Mouse (Mus musculus): ENCODE data around the gene Poln.

Poln gene

DNA sequence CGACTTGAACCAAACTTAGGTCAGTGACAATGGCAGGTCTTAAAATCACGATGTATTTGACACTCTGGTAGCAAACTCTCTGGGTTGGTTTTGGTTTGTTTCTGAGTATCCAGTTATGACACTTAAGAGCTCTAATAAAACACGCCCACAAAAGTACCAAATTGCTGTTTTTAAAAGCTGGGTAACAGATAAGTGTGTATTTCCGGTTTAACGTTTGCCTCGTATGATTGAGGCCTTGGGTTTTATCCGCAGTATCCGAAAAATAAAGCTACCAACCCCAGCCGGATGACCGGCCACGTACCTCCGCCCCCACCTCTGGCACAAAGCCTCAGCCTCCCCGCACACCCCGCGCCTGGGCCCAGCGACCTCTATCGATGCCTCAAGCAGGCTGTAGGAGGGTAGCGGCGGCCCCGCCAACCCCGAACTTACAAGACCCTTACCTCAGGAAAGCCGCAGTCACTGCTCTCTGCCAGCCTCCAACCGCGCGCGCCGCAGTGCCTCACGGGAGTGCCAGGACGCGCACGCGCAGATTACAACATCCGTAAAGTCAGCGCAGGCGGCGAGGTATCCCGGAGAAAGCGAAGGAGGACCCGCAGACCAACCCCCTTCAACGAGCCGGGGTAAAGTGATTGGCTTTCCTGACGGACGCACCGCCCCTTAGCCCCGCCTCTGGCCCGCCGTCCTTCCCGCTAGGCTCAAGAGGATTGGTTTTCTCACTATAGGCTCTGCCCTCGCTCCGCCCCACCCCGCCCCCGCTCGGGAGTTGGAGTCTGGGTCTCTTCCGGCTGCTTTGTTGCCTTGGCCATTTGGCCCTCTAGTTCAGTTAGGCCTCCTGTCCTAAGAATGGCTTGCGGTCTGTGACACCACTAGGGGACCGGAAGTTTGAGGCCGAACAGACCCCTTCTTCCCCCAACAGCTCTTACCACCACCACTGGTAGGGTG is at the start of gene Poln, which contains the start of gene Haus3:
Gene Poln, minus strand, starts transcription at position 499 of the 942 bp plus-strand sequence.
Gene Haus3, minus strand, starts transcription at position 578 of the 942 bp plus-strand sequence.
- peak; percentile 98 for DNase-seq (ENCODE audit: extremely low read depth, low read depth)

DNA sequence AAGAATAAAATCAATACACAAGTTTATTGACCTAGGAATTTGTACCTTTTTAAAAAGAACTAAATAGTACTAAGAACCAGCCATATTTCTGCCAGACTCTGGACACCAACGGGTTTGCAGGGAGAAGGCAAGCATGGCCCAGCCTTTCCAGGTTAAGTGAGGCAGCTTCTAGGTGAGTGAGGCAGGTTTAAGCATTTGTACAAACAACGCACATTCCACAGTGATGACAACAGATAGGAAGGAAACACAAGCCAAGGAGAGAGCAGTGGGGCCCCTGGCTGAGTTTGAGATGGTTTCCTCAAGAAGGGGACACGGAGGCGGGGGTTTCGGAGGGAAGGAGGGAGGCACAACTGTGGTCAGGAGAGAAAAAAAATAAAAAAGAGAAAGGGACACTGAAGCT is 49.4 kb upstream of the Poln start:
- DNase-seq (ENCODE audit: extremely low read depth, low read depth) = no peak

DNA sequence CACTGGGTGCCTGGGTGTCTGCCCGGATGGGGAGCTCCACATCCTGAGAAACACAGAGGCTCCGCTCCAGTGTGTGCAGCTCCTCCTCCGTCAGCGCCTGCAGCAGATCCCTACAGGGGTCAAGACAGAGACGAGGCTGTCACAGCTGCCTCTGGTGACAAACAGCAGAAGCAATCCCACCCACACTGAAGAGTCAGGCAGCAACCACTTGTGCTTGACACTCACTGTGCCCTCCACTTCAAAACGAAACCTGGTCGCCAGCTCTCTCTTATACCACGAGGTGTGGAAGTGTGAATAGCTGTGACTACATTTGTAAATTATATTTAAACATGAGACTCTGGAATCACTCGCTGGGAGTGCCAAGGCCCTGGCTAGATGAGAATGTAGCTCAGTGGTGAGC is 48.5 kb upstream of the Poln start:
- DNase-seq (ENCODE audit: extremely low read depth, low read depth) = no peak

DNA sequence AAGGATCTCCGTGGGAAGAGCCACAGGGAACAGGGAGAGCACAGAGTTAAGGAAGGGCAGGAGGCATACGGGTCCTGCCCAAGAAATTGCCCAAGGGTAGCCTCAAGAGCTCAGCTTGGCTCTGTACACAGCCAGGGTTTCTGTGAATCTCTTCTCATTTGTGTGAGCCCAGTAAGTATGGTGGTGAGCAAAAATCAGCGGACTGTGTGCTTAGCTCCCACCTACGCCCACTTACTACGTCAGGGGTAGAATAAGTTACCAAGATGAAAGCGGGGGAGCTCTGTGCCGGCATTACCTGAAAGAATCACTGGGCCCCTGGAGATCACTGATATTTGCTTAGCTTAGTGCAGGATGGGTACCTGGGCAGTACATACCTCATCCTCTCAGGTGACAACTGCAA is 46.8 kb upstream of the Poln start:
- no peak for DNase-seq (ENCODE audit: extremely low read depth, low read depth)

DNA sequence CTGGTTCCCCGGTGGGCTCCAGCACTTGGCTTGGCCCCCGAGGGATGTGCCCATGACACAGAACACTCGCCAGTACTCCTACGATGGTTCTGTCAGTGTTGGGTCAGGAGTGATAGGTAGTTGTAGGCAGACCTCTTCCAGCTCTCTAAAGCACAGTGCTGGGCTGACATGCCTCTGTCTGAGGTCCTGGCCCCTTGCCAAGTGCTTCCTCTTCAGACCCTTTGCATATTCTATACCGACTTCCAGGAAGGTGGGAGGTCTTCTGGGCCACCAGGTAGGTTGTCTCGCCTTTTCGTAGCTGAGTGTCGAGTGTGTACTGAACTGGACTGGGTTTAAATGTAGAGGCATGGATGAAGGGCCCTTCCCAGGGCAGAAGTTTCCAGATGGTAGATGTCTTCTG is 44.4 kb upstream of the Poln start:
- no peak for DNase-seq (ENCODE audit: extremely low read depth, low read depth)

DNA sequence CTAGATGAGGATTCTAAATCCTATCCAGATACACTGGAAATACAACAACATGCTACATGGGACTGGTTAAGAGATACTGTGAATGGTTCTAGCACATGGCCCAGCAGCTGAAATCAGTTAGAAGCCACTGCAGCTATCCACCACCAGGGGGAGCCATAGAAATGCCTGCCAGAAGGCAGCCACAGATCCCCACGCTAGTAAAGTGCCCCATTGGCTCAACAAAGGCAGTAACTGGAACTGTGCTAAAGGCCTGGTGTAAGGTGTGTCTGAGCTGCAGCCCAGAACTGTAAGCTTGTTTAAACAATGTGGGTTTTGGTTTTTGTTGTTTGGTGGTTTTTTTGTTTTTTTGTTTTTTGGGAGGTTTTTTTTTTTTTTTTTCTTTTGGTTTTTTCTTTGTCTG is 41.0 kb upstream of the Poln start:
- DNase-seq (ENCODE audit: extremely low read depth, low read depth) = peak; percentile 74

DNA sequence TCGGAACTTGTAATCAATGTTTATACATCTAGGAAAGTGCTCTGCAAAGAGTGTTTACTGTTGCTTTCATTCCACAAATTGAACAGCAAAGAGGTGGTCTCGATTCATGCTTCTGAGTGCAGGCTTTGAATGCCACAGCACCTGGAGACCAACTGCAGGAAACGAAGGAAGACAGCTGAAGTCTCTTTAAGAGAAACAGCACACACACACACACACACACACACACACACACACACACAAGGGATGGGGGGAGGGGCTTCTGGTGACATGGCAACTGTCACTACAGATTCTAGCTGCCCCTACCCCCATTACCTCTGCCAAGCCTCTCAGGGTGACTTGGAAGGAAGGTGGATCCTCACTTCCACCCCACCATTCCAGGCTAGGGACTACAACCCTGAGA is 38.3 kb upstream of the Poln start:
- no peak for DNase-seq (ENCODE audit: extremely low read depth, low read depth)

DNA sequence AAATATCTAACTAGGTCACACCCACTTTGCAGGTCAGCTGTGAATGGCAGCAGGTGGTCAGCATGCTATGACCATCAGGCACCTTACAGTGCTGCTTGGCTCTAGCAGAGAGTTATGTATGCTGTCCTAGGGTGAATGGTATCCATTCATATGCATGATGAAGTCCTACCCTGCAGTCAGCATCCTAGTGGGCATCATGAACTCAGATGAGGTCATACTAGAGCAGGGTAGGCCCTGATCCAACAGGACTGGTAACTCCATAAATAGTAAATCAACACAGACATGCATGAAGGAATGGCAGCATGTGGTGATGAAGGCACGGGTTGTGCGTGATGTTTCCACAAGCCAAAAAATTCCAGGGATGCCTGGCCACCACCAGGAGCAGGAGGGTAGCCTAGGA is 36.5 kb upstream of the Poln start:
- no peak for DNase-seq (ENCODE audit: extremely low read depth, low read depth)

DNA sequence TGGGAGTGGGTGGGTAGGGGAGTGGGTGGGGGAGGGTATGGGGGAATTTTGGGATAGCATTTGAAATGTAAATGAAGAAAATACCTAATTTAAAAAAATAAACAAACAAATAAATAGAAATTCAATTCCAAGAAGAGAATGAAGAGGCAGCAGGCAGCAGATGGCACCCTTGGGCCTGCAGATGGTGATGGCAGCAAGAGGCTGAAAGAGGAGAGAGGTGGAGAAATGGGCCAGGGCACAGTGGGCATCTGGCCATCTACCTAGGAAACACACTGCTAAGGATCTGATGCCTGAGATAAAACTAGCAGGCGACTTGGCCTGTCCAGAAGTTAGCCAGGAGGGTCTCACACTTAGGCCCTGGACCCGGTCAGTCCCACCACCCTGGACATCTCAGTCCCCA is 35.7 kb upstream of the Poln start:
- DNase-seq (ENCODE audit: extremely low read depth, low read depth) = no peak

DNA sequence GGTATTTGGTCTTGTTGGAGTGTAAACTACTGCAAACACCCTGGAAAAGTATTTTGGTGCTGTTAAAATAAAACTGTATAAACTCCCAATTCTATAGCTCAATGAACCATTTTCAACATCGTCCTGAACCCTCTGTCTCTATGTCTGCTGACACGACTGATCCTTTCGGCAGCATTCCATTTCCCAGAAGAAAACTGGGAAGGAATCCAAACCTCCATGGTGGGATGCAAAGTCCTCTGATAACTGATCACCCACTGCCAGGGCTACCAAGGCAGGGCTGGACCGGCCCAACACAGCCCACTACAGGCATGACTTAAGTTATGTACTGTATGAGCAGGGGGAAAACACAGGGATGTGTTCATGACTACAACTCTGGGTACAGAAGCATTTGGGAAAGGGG is 32.8 kb upstream of the Poln start:
- DNase-seq (ENCODE audit: extremely low read depth, low read depth) = no peak

DNA sequence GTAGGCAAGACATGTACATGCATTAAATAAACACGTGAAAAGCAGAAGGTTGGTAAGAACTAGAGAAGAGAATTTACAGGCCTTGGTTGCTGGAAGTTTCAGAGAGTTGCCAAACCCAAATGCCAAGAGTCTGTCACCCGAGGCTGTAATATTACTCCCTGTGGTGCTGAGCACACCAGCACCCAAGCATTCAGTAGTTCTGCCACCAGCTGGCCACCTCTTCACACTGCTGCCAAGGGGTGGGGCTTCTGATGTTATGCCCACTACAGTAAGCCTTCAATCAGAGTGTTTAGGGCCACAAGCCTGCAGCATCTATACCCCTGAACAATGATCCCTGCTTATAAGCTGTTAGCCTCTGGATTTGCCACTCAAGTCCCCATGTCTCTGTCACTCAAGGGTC is 32.1 kb upstream of the Poln start:
- no peak for DNase-seq (ENCODE audit: extremely low read depth, low read depth)

DNA sequence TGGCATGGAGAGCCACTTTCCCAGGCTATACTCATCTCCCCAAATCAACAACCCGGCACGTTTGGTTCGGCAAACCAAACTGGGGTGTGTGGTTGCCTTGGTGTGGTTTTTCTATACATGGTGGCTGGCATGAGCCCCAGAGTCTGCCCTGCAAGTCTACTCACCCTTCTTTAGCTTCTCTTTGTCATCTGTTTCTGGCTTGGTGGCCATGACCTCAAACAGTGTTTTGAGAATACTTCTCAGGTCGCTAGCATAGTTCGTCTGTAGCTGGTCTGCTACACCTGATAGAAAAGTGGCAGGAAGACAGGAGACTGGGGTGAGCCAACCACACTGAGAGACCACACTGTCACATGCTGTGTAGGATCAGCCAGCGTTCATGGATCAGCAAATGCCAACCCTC is 29.4 kb upstream of the Poln start:
- no peak for DNase-seq (ENCODE audit: extremely low read depth, low read depth)

DNA sequence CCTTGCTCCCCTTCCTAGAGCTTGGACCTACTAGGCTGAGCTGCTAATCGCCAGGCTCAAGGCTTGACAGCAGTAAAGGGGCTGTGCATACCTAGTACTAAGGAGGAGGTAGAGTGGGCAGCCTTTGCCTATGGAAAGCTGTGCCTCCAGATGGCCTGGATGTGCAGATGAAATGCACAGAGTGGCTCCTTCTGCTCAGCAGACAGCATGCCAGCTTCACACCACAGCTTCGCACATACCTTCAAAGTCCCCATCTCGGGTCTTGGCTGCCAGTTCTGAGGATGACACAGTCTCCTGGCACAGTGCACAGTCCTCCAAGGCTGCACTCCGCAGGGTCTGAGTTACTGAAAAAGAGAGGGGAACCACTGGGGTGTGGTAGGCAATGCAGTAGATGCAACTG is 28.0 kb upstream of the Poln start:
- DNase-seq (ENCODE audit: extremely low read depth, low read depth) = no peak

DNA sequence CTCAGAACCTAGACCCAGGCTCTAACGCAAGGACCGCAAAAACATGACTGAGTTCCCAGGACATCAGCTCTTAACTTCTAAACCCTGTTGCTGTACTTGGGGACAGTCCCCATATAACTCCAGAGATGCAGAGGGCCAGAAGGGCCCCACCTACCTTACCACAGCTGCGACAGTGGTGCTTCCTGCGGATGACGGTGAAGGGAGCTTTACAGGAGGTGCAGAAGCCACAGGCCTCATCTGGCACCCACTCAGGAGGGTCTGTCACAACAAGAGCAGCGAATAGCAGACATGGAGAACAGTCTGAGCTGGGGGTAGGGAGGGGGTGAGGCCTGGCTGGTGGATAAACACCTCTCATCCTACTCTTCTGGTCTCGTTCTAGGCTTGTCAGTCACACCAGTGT is 27.2 kb upstream of the Poln start:
- DNase-seq (ENCODE audit: extremely low read depth, low read depth) = no peak

DNA sequence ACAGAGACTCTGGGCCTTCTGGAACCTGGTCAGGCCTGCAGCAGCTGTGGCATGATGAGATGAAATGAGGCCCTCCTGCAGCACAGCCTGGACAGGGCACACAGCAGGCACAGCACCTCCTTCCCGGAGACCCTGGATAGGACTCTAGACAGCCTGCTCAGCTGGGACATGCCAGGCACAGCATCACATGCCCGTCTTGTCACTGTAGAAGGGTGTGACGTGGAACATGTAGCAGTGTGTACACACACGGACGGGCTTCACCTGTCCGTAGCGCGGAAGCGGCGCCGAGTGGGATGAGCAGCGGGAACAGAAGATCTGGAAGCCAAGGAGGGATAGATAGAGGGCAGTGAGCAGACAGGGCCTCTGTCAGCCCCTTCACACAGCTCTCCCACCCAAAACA is 26.5 kb upstream of the Poln start:
- no peak for DNase-seq (ENCODE audit: extremely low read depth, low read depth)

DNA sequence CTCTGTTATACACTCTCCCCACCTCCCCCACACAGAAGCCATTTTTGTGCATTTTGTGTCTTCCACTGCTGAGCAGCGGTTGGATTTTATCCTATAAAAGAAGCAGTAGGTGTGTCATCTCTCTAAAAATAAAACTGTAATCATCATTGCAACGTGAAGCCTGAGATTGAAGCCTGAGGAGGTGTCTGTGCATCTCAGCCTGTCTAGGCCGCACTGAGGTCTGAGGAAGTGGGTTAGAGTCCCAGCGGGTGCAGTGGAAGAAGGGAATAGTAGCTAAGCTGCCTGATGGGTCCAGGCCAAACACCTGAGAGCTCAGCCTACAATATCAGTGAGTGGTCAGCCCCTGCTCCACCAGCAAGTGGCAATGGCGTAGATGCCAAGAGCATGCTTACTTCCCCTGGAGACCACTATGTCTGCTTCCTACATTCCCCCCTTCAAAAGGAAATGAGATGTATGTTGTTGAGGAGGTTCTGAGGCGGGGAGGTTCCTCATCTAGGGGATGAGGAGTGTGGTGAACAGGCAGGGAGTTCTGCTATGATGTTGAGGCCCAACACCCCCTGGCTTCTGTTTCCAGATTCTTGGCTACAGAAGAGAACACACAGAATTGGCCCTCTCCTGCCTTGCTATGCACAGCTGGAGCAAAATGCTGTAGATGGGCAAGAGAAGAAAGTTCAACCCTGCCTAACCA is 25.9 kb upstream of the Poln start:
- DNase-seq (ENCODE audit: extremely low read depth, low read depth) = no peak

DNA sequence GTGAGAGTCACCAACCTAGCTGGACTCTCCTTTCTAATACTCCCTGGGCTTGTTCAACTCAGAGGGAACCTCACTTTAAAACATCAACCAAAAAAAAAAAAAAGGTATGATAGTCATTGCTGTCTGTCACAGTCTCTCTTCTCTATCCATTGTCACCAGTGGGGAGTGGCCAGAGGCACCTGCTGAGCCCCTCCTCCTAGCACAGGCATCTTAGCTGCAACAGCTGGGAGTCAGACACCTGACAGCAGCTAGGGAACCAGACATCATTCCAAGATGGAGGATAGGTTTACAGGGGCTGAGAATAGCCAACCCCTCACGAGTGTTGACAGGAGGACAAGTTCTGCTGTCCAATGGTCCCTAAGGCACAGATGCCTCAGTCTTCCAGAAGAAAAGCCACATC is 25.2 kb upstream of the Poln start:
- DNase-seq (ENCODE audit: extremely low read depth, low read depth) = no peak

DNA sequence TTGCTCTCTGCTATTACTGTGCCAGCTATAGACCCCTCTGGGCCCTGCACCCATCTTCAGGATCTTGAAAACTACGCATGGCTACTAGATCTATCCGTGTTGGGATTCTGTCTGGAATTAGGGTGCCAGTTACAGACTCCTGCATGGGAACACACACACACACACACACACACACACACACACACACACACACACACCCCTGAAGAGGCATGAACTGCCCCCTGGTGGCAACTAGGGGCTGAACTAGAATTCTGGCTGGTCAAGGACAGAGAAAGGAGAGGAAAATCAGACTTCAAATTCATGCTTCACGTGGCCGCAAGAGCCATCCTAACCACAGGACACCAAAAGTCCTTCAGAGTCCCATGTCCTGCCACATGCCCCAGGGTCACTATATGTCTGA is 22.6 kb upstream of the Poln start:
- no peak for DNase-seq (ENCODE audit: extremely low read depth, low read depth)

DNA sequence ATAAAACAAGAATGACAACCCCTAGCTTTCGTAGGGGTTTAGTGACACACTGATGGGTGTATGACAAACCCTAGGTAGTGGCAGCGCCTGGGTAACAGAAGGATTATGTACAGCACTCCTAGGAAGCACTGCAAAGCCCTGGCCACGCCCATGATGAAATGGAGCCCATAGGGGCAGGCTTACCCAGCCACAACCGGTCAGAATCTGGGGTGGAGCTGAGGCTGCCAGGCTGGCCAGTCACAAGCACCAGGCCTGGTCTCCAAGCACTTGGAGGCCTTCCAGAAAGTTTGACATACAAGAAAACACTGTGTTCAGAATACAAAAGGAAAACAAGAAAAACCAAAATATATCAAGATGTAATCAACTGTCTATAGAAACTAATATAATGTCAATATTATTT is 21.8 kb upstream of the Poln start:
- no peak for DNase-seq (ENCODE audit: extremely low read depth, low read depth)

DNA sequence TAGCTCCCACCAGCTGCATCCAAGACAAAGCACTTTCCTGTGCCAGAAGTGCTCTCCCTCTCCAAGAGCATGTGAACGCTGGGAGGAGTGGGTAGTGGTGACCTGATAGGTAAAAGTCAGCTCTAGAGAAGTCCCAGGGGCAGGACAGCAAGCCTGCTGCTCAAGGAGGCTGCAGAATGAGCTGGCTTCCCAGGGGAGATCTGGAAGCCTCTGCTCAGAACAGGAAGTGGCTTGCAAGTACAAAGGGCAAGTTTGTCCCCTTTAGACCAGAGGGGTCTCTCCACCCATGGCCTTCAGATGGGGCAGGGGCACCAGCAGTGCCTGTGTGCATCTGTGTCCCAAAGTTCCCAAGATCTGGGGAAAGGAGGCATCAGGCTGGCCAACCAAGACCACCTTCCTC is 20.3 kb upstream of the Poln start:
- no peak for DNase-seq (ENCODE audit: extremely low read depth, low read depth)

DNA sequence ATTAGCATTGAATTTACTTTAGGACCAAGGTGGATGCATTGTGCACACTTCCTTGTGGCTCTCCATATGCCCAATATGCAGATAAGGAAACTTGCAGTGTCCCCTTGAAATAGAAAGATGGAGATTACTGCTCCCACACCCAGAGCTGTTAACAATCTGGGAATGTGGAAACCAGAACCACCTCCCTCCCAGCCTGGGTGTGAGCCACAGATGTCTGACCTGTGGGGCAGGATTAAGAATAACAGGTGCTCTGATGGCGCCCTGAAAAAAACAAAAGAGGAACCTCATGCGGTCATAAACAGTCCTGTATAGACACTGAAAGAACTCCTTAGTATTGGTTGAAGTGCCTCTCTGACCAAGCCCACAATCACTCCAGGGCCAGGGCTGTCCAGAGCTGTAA is 19.6 kb upstream of the Poln start:
- no peak for DNase-seq (ENCODE audit: extremely low read depth, low read depth)

DNA sequence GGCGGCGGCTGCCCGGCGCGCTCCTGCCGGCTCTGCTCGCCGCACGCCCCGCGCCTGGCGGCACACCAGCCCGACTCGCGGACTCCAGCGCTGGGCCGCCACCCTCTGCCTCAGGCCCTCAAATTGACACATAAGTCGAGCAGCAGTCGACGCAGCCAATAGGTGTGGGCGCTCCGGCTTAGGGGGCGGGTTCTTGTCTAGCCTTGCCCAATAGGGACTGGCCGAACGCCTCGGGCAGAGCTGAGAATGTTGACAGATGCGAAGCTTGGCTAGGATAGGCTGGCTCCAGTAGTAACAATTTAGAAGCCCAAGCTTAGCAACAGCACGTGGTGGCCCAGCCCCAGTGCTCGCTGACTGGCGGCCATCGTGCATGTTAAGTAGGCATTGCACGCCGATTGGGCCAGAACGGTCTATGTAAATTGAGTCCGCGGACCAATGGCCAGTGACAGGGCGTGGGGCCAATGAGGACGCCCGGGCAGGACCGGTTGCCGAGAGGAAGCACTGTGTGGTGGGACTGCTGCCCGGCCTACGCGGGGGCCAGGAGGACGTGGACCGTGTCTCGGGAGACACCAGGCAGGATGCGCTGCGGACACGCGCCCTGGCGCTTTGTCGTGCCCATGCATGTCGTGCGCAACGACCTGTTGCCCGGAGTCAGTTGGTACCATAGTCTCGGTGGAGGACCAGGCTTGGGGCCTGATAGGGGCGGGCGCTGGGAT is 18.5 kb upstream of the Poln start, which contains the start of gene Mxd4:
Gene Mxd4, minus strand, starts transcription at position 120 of the 716 bp plus-strand sequence.
- DNase-seq (ENCODE audit: extremely low read depth, low read depth) = peak; percentile 100
